Mouse (Mus musculus) layer of hippocampus, adult 8-10 months (tissue): ENCODE data around the gene Fsip2. TPM values are rescaled to one million over a fixed set of nuclear protein-coding genes. Genes with fewer than 3 reads are reported as not detected.

ENCODE experiments used
- DNase-seq, 2 experiments: peaks; one replicate each; pipeline ENCODE4 v3.0.0; 2022; ENCODE audit warnings: low spot score in 2 of 2
- total RNA-seq, 4 experiments: library from RNA; stranded (reverse); gene quantifications; 2 replicates each; pipeline ENCODE4 v1.2.4; 2022

Fsip2 gene
- not detected for total RNA-seq

DNA sequence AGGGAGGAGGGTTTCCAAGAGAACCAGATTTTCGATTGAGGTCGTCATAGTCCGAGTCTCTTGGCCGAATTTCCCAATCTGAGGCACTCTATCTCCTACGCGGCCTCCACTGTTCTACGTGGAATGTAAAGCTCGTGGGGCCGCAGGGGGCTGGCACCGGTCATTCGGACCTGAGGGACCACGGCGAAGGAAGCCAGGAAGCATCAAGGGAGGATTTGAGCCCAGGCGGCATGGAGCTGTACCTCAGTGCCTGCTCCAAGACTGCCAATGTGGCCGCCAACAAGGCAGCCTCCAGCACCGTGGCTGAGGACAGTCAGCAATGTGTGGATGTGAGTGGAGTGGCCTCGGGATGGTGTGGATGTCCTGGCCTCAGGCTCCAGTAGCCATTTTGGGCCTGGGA lies at the start of gene Fsip2:
Gene Fsip2 (plus strand): TSS at position 163 of the 400 bp plus-strand sequence.
- no peak for DNase-seq

DNA sequence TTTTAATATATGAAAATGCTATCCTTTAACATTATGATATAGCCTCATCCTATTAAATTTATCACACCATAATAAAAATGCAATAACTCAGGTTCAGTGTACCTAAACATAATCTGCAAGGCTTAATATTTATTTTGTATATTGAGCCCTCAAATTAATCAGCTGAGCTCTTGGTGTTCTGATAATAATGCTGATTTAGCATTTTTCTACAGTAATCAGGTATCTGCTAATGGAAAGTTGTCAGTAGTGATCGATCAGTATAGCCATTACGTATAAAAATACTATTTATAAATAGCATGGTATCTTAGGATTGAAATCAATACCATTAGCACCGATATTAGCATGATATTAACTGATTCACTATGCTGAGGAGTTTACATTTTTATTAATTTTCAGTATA lies 20.0 kb downstream of the Fsip2 start:
- no peak for DNase-seq

DNA sequence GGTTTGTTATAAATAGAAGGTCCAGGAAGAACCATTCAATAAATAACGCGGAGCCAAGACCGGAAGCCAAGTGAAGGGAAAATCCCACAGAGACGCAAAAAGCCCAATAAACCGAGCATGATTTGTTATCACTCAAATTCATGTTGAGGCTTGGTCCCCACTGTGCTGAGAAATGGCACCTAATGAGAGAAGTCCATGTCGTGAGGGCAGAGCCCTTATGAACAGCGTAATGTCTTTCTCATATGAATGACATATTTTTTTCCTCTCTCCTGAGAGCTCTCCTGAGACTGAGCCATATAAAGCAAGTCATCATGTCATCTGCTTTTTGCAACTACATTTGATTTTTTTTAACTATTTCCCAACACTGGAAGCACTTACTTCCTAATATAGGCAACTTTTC lies 82.4 kb downstream of the Fsip2 start:
- no peak for DNase-seq

DNA sequence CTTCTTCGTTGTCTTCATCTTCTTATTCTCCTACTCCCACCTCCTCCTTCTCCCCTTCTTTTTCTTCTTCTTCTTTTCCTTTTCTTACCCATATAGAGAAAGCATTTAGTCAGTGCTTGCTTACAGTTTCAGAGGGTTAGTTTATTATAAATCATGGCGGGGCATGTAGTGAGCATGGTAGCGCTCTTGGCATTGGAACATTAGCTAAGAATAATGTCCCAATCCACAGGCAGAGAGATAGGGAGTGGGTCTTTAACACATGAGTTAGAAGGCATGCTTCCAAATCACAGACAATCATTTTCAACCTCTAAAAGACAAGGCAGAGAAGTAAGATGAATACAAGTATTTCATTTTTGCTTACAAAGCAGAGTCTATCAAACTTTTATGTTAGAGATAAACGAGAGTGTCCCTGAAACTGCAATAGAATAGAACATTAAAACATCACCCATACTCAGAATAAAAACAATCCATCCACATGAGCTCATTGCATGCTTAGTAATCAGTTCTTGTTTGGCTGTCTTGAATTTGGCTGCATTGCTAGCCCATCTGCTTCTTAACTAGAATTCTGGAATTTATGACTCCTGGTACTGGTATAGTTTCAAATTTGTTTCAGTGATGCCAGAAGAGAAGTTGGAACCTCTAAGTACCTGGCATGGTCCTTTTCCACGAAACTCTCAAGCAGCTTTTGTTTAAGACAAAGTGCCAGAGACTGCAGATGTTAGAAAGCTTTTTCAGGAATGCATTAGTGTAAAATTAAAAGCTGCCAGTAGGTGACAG lies 109.7 kb downstream of the Fsip2 start:
- DNase-seq: peak; percentile 34 to 50
